Mouse (Mus musculus) urinary bladder, adult 2 months (tissue): ENCODE data around the gene Gm49383. TPM values are rescaled to one million over a fixed set of nuclear protein-coding genes. Genes with fewer than 3 reads are reported as not detected.
"Not testable (repeated sequence)": the region's sequence is repeated elsewhere in the genome, so short reads cannot be mapped to it uniquely, and the experiment has no call there.

Experiments used
- DNase-seq: peaks from one replicate; pipeline ENCODE4 v3.0.0; 2022; ENCODE audit warnings: low spot score
- polyA plus RNA-seq: library from polyadenylated mRNA; depleted of rRNA; stranded (reverse); fragments of >200 nt; gene quantifications from 2 replicates; pipeline ENCODE4 v1.2.3, GENCODE M21; 2012

Gene Gm49383
- polyA plus RNA-seq, 1 experiment, result 2.1 TPM

GRCm38 (mm10) chr12:69198985-69199384 lies 2.1 kb upstream of the Gm49383 start:
- DNase-seq, result no peak

DNA sequence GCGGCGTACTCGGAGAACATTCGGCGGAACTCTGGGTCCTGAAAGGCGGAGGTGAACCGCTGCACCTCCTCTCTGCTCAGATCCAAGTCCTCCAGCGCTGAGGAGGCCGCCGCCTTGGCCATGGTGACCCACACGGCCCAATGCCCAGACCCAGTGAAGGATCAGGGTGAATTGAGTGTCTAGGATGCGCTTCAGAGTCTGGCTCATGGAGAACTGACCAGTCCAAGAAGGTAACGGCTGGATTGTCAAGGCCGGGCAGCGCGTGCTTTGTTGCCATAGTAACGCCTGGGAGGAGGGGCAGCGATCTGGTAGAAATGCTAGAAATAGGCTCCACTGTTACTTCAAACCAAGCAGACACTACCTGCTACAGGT lies 1.2 kb upstream of the Gm49383 start, which contains the start of gene Dnaaf2:
TSS of gene Dnaaf2 (minus strand) at position 266 of the 372 bp plus-strand sequence.
- no peak for DNase-seq

DNA sequence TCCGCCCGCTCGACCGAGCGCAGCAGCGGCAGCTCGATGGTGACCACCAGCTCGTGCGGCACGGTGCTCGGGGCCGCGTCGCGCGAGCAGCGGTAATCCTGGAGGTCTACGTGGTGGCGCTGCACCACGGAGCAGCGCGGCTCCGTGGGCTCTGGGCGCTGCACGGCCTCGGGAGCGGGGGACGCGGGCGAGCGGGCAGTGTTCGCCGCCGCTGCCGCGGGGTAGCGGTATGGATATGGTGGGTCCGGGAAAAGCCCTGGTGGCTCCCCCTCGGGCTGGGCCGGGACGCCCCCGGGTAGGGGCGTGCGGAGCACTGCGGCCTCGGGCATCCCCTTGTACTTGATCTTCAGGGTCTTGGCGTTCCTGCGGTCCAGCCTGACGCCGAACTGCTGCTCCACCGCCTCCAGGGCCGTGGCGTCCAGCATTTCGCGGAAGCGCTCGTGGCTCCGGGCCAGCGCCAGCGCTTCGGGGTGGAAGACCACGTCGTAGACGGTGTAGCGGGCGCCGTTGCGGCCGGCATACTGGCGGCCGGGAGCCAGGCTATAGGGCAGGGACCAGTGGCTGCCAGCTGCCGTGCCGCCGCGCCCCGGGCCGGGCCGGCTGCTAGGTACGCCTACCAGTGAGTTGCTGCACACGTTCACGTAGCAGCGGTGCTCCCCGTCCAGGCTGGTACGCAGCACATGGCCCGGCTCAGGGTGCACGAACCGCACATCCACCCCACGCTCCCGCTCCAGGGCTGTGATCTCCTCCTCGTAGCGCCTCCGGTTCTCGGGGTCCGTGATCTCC lies 667 bp upstream of the Gm49383 start:
- peak; percentile 53 for DNase-seq

DNA sequence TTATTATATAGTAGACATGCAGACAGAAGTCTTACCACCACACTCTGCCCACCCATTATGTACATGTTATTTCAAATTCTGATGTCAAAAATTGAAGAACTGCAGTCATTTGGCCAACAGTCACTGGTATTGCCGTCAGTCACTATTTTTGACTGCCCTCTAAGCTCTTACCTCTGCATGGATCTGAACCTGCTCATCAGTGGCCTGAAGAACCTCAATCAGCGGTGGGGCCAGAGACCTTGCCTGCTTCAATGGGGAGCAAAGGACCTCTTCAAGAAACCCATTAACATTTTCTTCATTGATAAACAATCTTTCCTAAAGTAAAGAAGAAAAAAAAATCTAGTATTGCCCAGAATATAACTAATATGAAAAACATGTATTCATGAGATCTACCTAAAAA lies 4.3 kb downstream of the Gm49383 start:
- DNase-seq, result no peak

- DNase-seq, result no peak
These were observed 5.5 kb downstream of the Gm49383 start for GRCm38 (mm10) chr12:69191396-69191795.

DNA sequence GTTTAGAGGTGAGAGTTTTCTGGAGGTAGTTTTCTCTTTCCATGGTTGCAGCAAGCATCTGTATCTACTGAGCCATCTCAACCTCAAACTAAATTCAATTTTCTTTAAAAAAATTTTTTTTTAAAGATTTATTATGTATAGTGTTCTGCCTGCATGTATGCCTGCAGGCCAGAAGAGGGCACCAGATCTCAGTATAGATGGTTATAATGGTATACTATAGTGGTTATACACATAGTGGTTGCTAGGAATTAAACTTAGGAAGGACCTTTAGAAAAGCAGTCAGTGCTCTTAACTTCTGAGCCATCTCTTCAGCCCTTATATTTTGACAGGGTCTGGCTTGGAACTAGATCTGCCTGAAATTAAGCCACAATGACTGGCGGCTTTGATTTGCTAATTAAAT lies 6.4 kb downstream of the Gm49383 start:
- no peak for DNase-seq

- no peak for DNase-seq
These were observed 6.8 kb downstream of the Gm49383 start for GRCm38 (mm10) chr12:69190074-69190473.

DNA sequence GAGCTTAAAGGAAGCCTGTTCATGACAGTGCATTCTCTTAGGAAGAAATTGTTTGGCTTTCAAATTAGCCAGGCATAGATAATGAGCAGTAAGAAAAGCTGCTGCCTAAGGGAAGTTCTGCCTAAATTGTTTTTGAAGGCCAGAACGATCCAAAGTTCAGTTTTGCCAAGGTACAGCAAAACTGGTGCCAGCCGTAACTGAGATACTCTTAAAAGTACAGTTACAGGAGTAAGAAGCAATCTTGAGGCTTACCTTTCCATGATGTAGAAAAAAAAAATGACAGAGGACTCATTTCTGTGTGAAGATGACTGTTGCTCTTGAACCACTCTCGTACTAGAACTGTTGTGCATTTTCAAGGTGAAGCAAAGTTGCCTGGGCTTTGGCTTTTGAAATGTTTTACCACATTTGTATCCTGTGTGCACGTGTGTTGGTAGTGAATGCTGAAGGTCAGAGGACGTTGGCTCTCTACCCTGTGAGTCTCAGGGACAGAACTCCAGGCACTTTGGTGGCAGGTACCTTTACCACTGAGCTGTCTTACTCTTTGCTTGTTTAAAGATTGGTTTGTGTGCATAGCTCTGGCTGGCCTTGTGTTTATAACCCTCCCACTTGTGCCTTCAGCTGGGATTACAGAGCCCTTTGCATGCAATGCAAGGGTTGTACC lies 10.0 kb downstream of the Gm49383 start:
- no peak for DNase-seq

DNA sequence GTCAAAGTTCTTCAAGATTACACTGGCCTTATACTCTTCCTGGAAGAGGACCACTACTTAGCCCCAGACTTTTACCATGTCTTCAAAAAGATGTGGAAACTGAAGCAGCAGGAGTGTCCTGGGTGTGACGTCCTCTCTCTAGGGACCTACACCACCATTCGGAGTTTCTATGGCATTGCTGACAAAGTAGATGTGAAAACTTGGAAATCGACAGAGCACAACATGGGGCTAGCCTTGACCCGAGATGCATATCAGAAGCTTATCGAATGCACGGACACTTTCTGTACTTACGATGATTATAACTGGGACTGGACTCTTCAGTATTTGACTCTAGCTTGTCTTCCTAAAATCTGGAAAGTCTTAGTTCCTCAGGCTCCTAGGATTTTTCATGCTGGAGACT lies 11.5 kb downstream of the Gm49383 start:
- DNase-seq, result no peak

DNA sequence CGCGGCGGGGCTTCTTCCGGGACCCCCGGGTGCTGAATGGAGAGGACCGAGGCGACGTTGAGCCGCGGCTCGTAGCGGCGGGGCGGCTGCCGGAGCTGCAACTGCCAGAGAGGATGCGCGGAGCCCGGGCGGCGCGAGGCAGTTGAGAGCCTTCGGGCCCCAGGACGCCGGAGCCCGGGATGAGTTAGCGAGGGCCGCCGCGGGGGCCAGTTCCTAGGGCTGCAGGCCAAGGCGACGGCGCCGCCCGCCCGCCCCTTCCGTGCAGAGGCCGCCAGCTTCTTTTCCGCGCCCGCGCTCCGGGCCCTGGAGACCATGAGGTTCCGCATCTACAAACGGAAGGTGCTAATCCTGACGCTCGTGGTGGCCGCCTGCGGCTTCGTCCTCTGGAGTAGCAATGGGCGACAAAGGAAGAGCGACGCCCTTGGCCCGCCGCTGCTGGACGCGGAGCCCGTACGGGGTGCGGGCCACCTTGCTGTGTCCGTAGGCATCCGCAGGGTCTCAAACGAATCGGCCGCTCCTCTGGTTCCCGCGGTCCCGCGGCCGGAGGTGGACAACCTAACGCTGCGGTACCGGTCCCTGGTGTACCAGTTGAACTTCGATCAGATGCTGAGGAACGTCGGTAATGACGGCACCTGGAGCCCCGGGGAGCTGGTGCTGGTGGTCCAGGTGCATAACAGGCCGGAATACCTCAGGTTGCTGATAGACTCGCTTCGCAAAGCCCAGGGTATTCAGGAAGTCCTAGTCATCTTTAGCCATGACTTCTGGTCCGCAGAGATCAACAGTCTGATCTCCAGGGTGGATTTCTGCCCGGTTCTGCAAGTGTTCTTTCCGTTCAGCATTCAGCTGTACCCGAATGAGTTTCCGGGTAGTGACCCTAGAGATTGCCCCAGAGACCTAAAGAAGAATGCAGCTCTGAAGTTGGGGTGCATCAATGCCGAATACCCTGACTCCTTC lies 12.3 kb downstream of the Gm49383 start:
- no peak for DNase-seq

DNA sequence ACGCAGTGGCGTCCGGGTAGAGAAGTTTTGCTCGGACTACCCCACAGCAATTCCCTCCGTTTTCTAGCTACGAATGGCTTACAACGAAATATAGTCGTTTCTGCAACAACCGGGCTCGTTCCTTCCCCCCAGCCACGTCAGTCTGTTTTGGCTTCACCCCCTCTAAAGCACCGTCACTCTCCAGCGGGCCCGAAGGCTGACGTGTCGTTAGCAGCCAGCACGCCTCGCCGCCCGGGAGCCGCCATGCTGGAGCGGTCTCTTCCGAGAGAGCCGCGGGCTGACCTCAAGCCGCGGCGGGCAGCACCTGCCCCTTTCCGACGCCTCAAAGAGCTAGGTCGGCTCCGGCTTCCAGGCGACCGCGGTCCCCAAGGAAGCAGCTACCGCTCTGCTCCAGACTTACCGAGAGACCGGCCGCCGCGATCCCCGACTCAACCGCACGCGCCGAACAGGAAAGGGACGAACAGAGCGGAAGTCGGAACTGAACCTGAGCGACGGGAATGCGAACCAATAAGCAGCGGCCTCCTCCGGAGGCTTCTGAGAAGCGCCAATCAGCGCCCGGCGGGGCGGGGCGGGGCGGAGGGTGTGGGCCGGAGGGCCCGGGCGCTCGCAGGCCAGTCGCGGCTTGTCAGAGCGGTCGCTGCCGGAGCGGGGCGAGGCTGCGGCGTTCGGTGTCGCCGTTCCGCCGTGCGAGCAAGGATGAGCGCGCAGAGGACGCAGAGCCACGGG lies 13.2 kb downstream of the Gm49383 start, which contains the start of the genes Rpl36al and Mgat2:
TSS of gene Rpl36al (minus strand) at position 501 of the 726 bp plus-strand sequence.
TSS of gene Mgat2 (plus strand) at position 575 of the 726 bp plus-strand sequence.
- peak; percentile 99 for DNase-seq

DNA sequence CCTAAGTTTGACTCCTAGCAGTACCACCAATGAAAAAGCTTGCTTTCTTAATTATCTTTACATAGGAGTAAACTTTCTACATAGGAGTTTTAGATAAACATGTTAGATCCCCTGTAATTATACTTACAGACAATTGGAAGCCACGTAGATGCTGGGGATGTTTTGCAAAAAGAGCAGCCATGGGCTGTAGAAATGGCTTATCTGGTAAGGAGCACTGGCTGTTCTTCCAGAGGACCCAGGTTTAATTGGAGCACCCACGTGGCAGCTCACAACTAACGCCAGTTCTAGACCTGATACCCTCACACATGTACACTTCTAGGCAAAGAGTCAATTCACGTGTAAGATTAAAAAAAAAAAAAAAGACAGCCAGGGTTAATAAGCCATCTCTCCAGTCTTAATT lies 15.1 kb downstream of the Gm49383 start:
- no peak for DNase-seq

DNA sequence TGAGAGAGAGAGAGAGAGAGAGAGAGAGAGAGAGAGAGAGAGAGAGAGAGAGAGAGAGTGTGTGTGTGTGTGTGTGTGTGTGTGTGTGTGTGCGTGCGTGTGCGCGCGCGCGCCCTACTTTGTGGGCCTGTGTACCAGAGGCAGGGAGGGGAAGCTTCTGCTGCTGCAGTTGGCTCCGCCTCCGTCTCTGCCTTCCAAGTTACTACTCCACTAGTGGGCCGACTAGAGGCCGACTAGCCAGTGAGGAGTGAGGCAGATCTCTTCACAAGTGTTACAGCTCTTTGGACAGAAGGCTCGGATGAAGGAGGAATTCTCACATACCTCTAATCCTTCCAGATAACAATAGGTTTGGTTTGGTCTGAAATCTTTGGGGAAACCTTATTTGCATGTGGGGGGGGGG lies 17.5 kb downstream of the Gm49383 start:
- DNase-seq, result no peak

DNA sequence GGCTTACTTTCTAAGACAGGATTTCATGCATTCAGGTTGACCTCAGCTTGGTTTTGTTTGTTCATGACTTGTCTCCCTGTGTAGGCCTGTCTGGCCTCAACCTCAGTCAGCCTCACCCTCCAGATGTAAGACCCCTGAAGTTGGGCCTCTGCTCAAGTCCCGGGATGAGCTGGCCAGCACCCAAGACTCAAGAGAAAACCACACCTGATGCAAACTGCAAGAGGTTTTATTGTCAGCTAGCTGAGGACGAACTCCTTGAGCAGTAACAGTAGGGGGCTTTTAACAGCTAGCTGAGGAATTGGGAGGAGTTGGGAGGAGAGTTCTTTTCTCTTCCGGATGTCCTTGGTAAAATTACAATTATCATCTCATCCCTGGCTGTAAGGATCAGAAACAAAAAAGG lies 19.4 kb downstream of the Gm49383 start:
- no peak for DNase-seq

DNA sequence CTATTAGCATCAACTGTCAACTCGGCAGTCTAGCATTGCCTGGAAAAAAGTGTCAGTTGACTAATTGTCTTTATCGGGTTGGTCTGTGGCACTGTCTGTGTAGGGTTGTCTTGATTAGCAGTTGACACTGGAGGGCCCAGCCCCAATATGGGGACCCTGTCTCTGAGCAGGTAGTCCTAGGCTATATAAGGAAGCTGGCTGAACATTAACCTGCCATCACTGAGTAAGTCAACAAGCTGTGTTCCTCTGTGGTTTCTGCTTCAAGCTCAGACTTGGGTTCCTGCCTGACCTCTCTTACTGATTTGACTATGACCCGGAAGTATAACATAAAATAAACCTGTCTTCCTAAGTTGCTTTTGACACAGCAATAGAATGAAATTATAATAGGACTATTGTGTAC lies 20.9 kb downstream of the Gm49383 start:
- DNase-seq, result no peak

GRCm38 (mm10) chr12:69171307-69171706 lies 25.6 kb downstream of the Gm49383 start:
- DNase-seq, result no peak

- peak; percentile 80 for DNase-seq
These were observed 28.3 kb downstream of the Gm49383 start, which contains the start of gene Lrr1 for GRCm38 (mm10) chr12:69168461-69169106. Gene Lrr1 (plus strand): TSS chr12:69168814.

GRCm38 (mm10) chr12:69167656-69168460 lies 29.0 kb downstream of the Gm49383 start:
- no peak for DNase-seq

DNA sequence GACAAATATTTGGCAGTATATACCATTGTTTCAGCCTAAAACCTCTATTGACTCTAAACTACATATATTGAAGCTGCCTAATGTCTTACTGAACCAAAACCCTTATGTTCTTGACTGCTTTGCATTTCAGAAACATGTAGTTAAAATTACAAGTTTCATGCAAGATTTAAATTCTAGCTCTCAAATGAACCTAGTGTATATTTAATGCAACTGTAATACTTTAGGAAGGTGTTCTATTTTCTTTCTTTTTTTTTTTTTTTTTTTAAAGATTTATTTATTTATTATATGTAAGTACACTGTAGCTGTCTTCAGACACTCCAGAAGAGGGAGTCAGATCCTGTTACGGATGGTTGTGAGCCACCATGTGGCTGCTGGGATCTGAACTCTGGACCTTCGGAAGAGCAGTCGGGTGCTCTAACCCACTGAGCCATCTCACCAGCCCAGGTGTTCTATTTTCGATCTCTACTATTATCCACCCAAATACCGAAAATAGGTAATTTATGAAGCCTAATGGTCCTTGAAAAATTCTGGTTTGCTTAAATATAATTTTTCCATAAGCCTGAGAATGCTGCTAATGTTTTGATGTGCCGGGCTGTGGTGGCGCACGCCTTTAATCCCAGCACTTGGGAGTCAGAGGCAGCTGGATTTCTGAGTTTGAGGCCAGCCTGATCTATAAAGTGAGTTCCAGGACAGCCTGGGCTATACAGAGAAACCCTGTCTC lies 29.9 kb downstream of the Gm49383 start:
- DNase-seq, result not testable (repeated sequence)
